Mouse (Mus musculus): ENCODE data around the gene Rnf26.

The Rnf26 gene

GRCm38 (mm10) chr9:44113105-44113789, at the start of gene Rnf26, which contains the start of gene Gm49380:
TSS of gene Rnf26 (minus strand) at chr9:44113517.
TSS of gene Gm49380 (minus strand) at chr9:44113500.
- DNase-seq = peak; percentile 95 to 97

GRCm38 (mm10) chr9:44159886-44160285, 46.6 kb upstream of the Rnf26 start:
- no peak for DNase-seq

GRCm38 (mm10) chr9:44147290-44147689, 34.0 kb upstream of the Rnf26 start:
- DNase-seq = no peak

DNA sequence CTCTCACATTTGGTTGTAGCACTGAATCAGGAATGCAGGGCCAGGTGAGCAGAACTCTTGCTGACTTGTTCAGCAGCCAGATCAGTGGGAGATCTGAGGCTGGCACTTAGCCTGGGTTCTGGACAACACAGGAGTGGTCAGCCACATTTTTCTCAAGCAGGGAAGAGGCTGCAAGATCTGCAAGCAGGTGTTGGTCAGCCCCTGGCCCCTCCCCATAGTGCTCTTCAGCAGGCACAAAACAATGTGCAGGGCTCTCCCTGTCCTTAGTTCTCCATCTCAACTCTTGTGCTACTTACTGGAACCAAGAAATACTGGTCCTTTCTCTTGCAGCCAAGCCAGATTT, 31.4 kb upstream of the Rnf26 start:
- DNase-seq = peak; percentile 69 to 74

GRCm38 (mm10) chr9:44144023-44144717, 30.9 kb upstream of the Rnf26 start:
- DNase-seq = peak in 1 of 2 experiments; percentile 60

- DNase-seq = no peak
These were observed 30.1 kb upstream of the Rnf26 start for GRCm38 (mm10) chr9:44143421-44143820.

GRCm38 (mm10) chr9:44141951-44142350, 28.6 kb upstream of the Rnf26 start:
- no peak for DNase-seq

DNA sequence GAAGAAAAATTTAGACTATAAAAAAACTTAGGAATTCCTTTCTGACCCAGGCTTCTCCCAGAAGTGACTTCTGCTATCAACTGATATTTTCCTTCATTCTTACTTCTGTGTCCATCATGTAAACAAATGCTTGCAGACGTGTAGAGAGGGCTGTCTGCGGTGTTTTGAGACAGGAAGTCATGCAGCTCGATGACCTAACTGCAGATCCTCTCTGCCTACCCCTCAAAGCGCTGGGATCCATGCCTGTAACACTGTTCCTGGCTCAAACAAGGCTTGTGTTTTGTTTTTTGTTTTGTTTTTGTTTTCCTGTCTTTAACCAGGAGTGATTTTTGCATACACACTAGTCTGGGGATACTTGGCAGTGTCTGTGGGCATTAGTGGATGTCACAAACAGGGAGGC, 24.5 kb upstream of the Rnf26 start:
- DNase-seq = no peak

GRCm38 (mm10) chr9:44135731-44136411, 22.6 kb upstream of the Rnf26 start:
- DNase-seq = peak; percentile 43 to 58

DNA sequence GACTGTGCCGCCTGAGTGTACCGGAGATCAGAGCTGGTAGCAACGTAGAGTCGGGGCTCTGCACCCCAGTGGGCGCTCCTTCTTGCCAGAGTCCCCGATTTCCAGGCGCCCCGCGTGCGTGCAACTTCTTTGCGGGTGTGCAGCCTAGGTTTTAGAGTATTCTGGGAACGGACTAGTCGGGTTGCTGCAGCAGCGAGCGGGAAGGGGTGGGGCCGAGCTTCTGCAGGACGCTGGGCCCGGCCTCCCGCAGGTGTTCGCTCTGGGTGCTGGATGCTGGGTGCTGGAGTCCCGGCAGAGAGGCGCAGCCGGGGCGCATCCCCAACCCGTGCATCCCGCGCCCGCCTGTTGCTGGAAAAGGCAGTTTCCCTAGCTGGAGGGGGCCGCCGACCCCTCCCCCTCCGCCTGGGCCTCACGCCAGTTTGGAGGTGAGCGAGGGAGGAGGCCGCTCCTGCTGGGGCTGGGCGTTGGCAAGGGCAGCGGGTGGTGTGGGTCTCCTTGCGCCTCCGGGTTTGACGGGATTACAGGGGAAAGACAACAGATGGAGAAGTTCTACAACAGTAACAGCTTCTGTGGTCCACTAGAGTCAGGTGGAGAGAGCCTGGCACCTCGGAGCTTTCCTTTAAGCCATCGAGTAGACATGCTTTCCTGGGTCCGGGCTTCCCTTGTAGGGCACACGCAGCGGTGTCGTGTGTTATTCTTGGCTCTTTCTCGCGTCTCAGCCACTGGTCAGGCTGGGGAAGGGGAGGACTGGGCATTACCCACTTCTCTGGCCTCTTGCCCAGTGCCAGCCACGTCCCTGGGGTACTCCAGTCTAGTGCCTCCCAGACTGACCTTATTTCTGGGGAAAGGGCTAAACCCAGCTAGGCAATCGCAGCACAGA, 21.8 kb upstream of the Rnf26 start:
- peak; percentile 69 to 72 for DNase-seq

DNA sequence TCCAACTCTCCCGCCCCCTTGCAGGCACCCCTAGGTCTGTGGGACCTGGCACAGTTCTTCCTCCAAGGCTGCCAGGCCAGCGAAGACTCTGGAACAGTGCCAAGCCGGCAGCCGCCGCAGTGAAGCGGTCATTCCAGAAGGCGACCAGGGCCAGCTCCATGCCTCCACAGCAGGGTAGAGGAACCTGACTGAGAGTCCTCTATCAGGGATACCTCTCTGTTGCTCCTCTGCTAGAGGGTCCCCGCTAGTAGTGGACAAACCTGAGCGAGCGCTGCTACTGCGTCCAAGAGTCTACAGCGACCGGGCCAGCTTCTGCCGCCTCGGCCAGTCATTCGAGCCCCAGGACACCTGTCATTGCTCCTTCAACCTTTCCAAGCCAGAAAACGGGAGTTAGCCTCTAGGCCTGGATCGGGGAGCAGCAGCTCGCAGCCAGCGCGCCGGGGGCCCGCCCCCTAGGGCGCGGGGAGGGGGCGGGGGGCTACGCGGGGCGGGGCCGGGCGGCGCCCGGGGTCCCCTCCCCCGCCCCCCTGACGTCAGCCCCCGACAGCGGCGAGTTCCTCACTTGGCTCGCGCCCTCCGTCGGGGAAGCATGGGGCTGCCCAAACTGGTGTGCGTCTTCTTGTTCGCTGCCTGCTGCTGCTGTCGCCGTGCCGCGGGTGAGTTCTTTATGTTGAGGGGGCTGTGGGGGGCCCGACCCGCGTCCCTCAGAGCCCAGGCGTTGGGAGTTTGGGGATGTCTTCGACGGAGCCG, 21.0 kb upstream of the Rnf26 start, which contains the start of gene Mcam:
Gene Mcam, plus strand, starts transcription at position 369 of the 750 bp plus-strand sequence.
- DNase-seq = peak; percentile 85 to 87

- no peak for DNase-seq
These were observed 20.0 kb upstream of the Rnf26 start for GRCm38 (mm10) chr9:44133287-44133686.

DNA sequence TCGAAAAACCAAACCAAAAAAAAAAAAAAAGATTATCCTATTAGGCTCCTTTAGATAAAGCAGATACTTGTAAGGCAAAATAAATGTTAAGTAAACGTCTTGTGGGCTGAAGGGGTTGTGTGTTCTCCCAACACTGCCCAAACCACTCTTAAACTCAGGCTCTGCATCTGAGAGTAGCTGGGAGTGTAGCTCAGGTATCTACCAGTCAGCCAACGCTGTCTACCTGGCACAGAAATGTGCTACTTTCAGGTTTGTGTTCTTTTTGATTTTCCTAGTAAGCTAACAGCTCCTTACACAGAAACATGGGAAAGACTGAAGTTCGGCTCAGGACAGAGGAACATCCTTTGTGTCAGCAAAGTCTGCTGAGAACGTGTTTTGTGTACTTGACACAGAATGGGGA, 18.9 kb upstream of the Rnf26 start:
- no peak for DNase-seq

GRCm38 (mm10) chr9:44131276-44131590, 17.9 kb upstream of the Rnf26 start:
- no peak for DNase-seq

GRCm38 (mm10) chr9:44130581-44131275, 17.4 kb upstream of the Rnf26 start:
- no peak for DNase-seq

GRCm38 (mm10) chr9:44130034-44130433, 16.7 kb upstream of the Rnf26 start:
- DNase-seq = peak in 1 of 2 experiments; percentile 47

DNA sequence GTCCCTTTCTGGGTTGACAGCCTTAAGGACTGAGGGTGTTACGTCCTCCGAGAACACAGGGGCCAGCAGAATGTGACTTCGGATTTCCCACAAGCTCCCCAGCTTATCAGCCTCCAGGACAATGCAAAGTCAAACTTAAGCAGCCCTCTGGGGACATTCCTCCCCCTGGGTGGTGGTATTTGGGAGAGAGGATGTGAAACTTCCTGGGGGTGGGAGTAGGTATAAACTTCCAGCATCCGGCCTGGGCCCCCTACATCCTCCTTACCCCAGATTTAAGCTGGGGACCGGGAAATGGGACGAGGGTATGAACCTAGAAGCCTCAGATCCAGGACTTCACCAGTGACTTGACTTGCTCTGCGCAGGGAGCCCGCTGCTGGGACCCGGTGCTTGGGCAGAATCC, 16.3 kb upstream of the Rnf26 start:
- no peak for DNase-seq

- DNase-seq = no peak
These were observed 14.1 kb upstream of the Rnf26 start for GRCm38 (mm10) chr9:44127351-44127801.

DNA sequence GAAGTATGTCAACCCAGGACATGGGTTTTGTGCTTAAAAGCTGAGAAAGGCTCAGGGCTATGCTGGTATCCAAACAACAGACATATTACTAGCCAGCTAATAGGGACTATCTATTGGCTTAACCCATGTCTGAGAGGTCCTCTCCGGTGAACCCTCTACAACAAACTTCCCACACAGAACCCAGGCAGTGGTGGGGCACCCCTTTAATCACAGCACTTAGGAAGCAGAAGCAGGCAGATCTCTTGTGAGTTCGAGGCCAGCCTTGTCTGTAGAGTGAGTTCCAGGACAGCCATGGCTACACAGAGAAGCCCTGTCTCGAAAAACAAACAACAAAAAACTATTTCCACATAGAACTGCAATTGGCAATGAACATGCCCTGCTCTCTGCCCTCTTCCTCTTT, 13.4 kb upstream of the Rnf26 start:
- no peak for DNase-seq

DNA sequence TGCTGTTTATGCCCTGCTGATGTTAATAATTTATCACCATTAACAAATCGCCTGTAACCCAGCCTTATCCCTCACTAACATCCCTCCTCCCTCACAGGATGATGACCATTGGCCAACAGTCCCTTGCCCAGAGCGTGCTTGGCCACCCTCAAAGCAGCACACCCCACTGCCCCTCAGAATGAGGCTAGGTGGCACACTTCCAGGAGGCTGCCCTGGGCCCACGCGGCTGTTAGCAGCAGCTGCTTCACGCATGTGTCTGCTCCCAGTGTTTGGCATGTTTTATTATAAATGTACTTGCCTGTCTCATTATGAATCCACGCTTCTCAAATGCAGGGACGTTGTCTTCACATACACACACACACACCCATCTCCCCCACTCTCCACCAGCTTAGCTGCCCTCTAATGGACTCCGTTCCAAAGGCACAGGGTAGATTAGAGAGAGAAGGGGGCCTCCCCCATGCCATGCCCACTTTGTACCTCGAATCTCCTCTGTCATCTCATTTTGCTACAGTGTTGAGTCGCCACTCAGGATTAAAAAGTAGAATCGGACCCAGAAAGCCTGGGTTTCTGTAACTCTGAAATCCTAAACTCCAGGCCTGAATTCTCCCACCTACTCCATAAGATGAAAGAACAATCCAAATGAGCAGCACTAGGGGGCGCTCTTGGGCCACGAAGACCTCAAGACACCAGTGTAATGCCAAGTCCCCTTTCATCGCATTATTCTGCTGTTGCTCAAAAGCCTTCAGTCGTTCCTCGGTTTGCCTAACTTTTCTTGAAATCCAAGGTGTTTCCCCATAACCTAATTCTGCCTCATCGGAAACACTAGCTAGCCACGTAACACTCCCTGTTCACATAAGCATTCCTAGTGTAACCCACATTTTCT, 12.5 kb upstream of the Rnf26 start:
- peak; percentile 87 to 94 for DNase-seq

Data from cerebellum, postnatal 36 days (tissue).